Mouse (Mus musculus): ENCODE results near the gene H2al1b. TPM values are rescaled to one million over a fixed set of nuclear protein-coding genes. Genes with fewer than 3 reads are reported as not detected.

Gene H2al1b
- polyA plus RNA-seq, 1 experiment from 2014 or later: not detected

Other genes with a start within 250 kb of the H2al1b start
- gene H2al1a, start 3.2 kb upstream of the H2al1b start, polyA plus RNA-seq (2015; fragmentation: Nextera tagmentation; extraction: Ambion mirVana): not detected in 2 replicates
- not detected in 2 replicates for gene H2al1c, start 3.2 kb downstream of the H2al1b start, polyA plus RNA-seq (2015; fragmentation: Nextera tagmentation; extraction: Ambion mirVana)
- not detected in 2 replicates for gene H2al1d, start 6.4 kb downstream of the H2al1b start, polyA plus RNA-seq (2015; fragmentation: Nextera tagmentation; extraction: Ambion mirVana)
- gene H2al1e, start 9.5 kb downstream of the H2al1b start, polyA plus RNA-seq (2015; fragmentation: Nextera tagmentation; extraction: Ambion mirVana): not detected in 2 replicates
- not detected in 2 replicates for gene H2al1f, start 12.7 kb downstream of the H2al1b start, polyA plus RNA-seq (2015; fragmentation: Nextera tagmentation; extraction: Ambion mirVana)
- not detected in 2 replicates for gene H2al1g, start 15.8 kb downstream of the H2al1b start, polyA plus RNA-seq (2015; fragmentation: Nextera tagmentation; extraction: Ambion mirVana)
- not detected in 2 replicates for gene H2al1h, start 19.1 kb downstream of the H2al1b start, polyA plus RNA-seq (2015; fragmentation: Nextera tagmentation; extraction: Ambion mirVana)
- not detected in 2 replicates for gene H2al1i, start 22.2 kb downstream of the H2al1b start, polyA plus RNA-seq (2015; fragmentation: Nextera tagmentation; extraction: Ambion mirVana)
- not detected in 2 replicates for gene H2al1j, start 25.4 kb downstream of the H2al1b start, polyA plus RNA-seq (2015; fragmentation: Nextera tagmentation; extraction: Ambion mirVana)

Data from heart, embryonic 15.5 days (tissue).